8 mouse cellular contexts compared by ENCODE assay signal in genomic region chr4:53931499-53931898, GRCm38 (mm10).
DNase-seq lines count a peak whose midpoint lies in the region; ATAC-seq and TF ChIP-seq lines count a peak whose summit lies in the region.

No protein-coding gene starts in this region.

- TF ChIP-seq CTCF in spleen, adult 2 months (IDR thresholded peaks at IDR 0.05; ENCODE audit: extremely low read depth, insufficient read depth, insufficient read length, insufficient replicate concordance): peak; percentile 85
- TF ChIP-seq CTCF in small intestine, adult 2 months (IDR thresholded peaks at IDR 0.05; ENCODE audit: extremely low read depth, insufficient read length, insufficient replicate concordance, low read depth, low read length): peak; percentile 78

- H3K4me2 ChIP-seq in intestine, embryonic 16.5 days (ENCODE audit: low read depth, low read length): peak overlapping the region; percentile 50

- H3K4me1 ChIP-seq in spleen, adult 2 months (ENCODE audit: control insufficient read depth, insufficient read depth, insufficient read length): no peaks in the 10 kb centered on the region
- 0 out of 2 replicates have a peak, but pooled peaks cover 3% of the 10 kb centered on the region for H3K4me1 ChIP-seq in intestine, embryonic 16.5 days (ENCODE audit: control insufficient read depth, insufficient read depth, low read length)
- peaks cover 13% of the 10 kb centered on the region for H3K4me1 ChIP-seq in midbrain, embryonic 10.5 days
- no peaks in the 10 kb centered on the region; the same call in none of the 2 replicates for H3K4me1 ChIP-seq in small intestine, adult 2 months (ENCODE audit: control insufficient read depth, insufficient read depth, insufficient read length, low read length)

- no peak overlapping the region for H3K4me3 ChIP-seq in spleen, adult 2 months (ENCODE audit: extremely low read depth, insufficient read depth, insufficient read length)
- peak overlapping the region; percentile 36 for H3K4me3 ChIP-seq in intestine, embryonic 16.5 days (ENCODE audit: low read length)
- peak overlapping the region; percentile 27 for H3K4me3 ChIP-seq in midbrain, embryonic 10.5 days
- H3K4me3 ChIP-seq in small intestine, adult 2 months (ENCODE audit: low read depth, low read length): 0 out of 2 replicates have a peak overlapping the region, but pooled peaks have one; percentile 6

- TF ChIP-seq POLR2A in spleen, adult 2 months (IDR thresholded peaks at IDR 0.05; ENCODE audit: low read depth, low read length): no peak
- TF ChIP-seq POLR2A in small intestine, adult 2 months (IDR thresholded peaks at IDR 0.05; ENCODE audit: low read depth, low read length): no peak

- no peaks in the 10 kb centered on the region for H3K36me3 ChIP-seq in spleen, adult 2 months (ENCODE audit: control insufficient read depth, insufficient read depth, low read length)
- H3K36me3 ChIP-seq in intestine, embryonic 16.5 days (ENCODE audit: control insufficient read depth, insufficient read depth, low read length): no peaks in the 10 kb centered on the region
- no peaks in the 10 kb centered on the region for H3K36me3 ChIP-seq in midbrain, embryonic 10.5 days
- no peaks in the 10 kb centered on the region for H3K36me3 ChIP-seq in small intestine, adult 2 months (ENCODE audit: control insufficient read depth, insufficient read depth, low read length)

- no peak for DNase-seq in spleen, adult 2 months (ENCODE audit: low read depth in 1 of 2, low spot score in 2 of 2)
- no peak for DNase-seq in spleen, postnatal 14 days (ENCODE audit: low spot score in 2 of 2)
- DNase-seq in cerebellum, postnatal 14 days: peak; percentile 52 to 54
- peak; percentile 33 to 66 for DNase-seq in frontal cortex, postnatal 36 days (ENCODE audit: low spot score in 2 of 2)
- peak; percentile 43 for DNase-seq in left cerebral cortex, postnatal 36 days (ENCODE audit: low spot score in 2 of 2)
- peak; percentile 66 for DNase-seq in midbrain, embryonic 10.5 days (ENCODE audit: low spot score)

- no peaks in the 10 kb centered on the region for H3K9me3 ChIP-seq in intestine, embryonic 16.5 days (ENCODE audit: control insufficient read depth, low read length)
- H3K9me3 ChIP-seq in midbrain, embryonic 10.5 days (replicated peaks): no peaks in the 10 kb centered on the region

- no peaks in the 10 kb centered on the region for H3K27me3 ChIP-seq in spleen, adult 2 months (ENCODE audit: control insufficient read depth, insufficient read depth, low read length)
- H3K27me3 ChIP-seq in intestine, embryonic 16.5 days (replicated peaks; ENCODE audit: control insufficient read depth, insufficient read depth, low read length): no peaks in the 10 kb centered on the region
- no peaks in the 10 kb centered on the region for H3K27me3 ChIP-seq in midbrain, embryonic 10.5 days (ENCODE audit: low read depth, poor library complexity, severe bottlenecking)
- no peaks in the 10 kb centered on the region for H3K27me3 ChIP-seq in small intestine, adult 2 months (ENCODE audit: control insufficient read depth, insufficient read depth, low read length)

- intact Hi-C loops in left cerebral cortex, postnatal 36 days (cut with DNase I): loop anchor here (10.0 kb wide), 2 partner anchors 1013 to 1313 kb away; partner anchors contain the start of gene Zfp462

- ATAC-seq in intestine, embryonic 16.5 days: peak; percentile 78

- 4% methylated on average over 10 of the region's 10 CpGs for WGBS in spleen, adult 2 months
- WGBS in intestine, embryonic 16.5 days: 12% methylated on average over 10 of the region's 10 CpGs
- 19% methylated on average over 10 of the region's 10 CpGs for WGBS in midbrain, embryonic 10.5 days
- WGBS in small intestine, adult 2 months: 10% methylated on average over 10 of the region's 10 CpGs

- H3K27ac ChIP-seq in spleen, adult 2 months (ENCODE audit: insufficient read depth, low read length): no peak overlapping the region
- H3K27ac ChIP-seq in intestine, embryonic 16.5 days (ENCODE audit: low read length): no peak overlapping the region
- peak overlapping the region; percentile 84 for H3K27ac ChIP-seq in midbrain, embryonic 10.5 days (replicated peaks)
- no peak overlapping the region for H3K27ac ChIP-seq in small intestine, adult 2 months (ENCODE audit: insufficient read depth, low read depth, low read length)

- peak overlapping the region; percentile 55 for H3K9ac ChIP-seq in intestine, embryonic 16.5 days (ENCODE audit: low read depth, low read length)

Comparison
In these comparisons a context has a peak if more than half of its experiments do, and no peak if none do; other contexts are left out.
1. DNase-seq: peak in cerebellum, postnatal 14 days (2 of 2), frontal cortex, postnatal 36 days (2 of 2), left cerebral cortex, postnatal 36 days (2 of 2) and midbrain, embryonic 10.5 days (single experiment); none in spleen, adult 2 months (0 of 2) and spleen, postnatal 14 days (0 of 2).